Mouse (Mus musculus): ENCODE data around the gene Nr2c2. TPM values are rescaled to one million over a fixed set of nuclear protein-coding genes. Genes with fewer than 3 reads are reported as not detected.
A peak's percentile ranks its signal among the peaks of the same experiment; 100 is the strongest.

The Nr2c2 gene
- polyA plus RNA-seq (2016; fragmentation: Nextera tagmentation; extraction: Ambion mirVana), result 14.6 and 16.8 TPM in 2 replicates

- no peaks in the 10 kb centered on the region for H3K27me3 ChIP-seq (ENCODE audit: insufficient read depth, poor library complexity, severe bottlenecking)
- H3K9me3 ChIP-seq, result no peaks in the 10 kb centered on the region
- H3K27ac ChIP-seq, result peak within 1 kb of the TSS; percentile 99
- no peaks in the 10 kb centered on the region for H3K36me3 ChIP-seq
- H3K4me3 ChIP-seq, result peak within 1 kb of the TSS; percentile 88
- WGBS, result under 1% methylated on average over 54 of the region's 58 CpGs
- peaks cover 38% of the 10 kb centered on the region for H3K4me1 ChIP-seq (replicated peaks)
- peak; percentile 87 for DNase-seq (ENCODE audit: low spot score)
Measured at GRCm38 (mm10) chr6:92091130-92091591, at the start of gene Nr2c2. Nr2c2 (plus strand) TSS chr6:92091390.

GRCm38 (mm10) chr6:92042055-92042454, 49.1 kb upstream of the Nr2c2 start:
- DNase-seq (ENCODE audit: low spot score), result no peak
- no peaks in the 10 kb centered on the region; the same call in 1 of the 2 replicates for H3K4me1 ChIP-seq (replicated peaks)
- no peak overlapping the region for H3K4me3 ChIP-seq
- WGBS, result 95% methylated on average over 4 of the region's 4 CpGs
- H3K27me3 ChIP-seq (ENCODE audit: insufficient read depth, poor library complexity, severe bottlenecking), result no peaks in the 10 kb centered on the region
- no peaks in the 10 kb centered on the region for H3K36me3 ChIP-seq
- no peak overlapping the region for H3K27ac ChIP-seq
- no peaks in the 10 kb centered on the region for H3K9me3 ChIP-seq

GRCm38 (mm10) chr6:92042850-92043249, 48.3 kb upstream of the Nr2c2 start:
- DNase-seq (ENCODE audit: low spot score), result no peak
- Histone ChIP-seq H3K4me1 (replicated peaks) (no peaks in the 10 kb centered on the region; the same call in 1 of the 2 replicates), H3K27me3 (ENCODE audit: insufficient read depth, poor library complexity, severe bottlenecking) (no peaks in the 10 kb centered on the region), H3K36me3 (no peaks in the 10 kb centered on the region), H3K4me3 (no peak overlapping the region), H3K27ac (no peak overlapping the region), H3K9me3 (no peaks in the 10 kb centered on the region)
- 77% methylated on average over 1 of the region's 1 CpGs for WGBS

GRCm38 (mm10) chr6:92057768-92058167, 33.4 kb upstream of the Nr2c2 start:
- 61% methylated on average over 2 of the region's 2 CpGs for WGBS
- no peaks in the 10 kb centered on the region for H3K36me3 ChIP-seq
- H3K4me1 ChIP-seq (replicated peaks), result peaks cover 10% of the 10 kb centered on the region

GRCm38 (mm10) chr6:92061725-92062124, 29.5 kb upstream of the Nr2c2 start:
- 70% methylated on average over 5 of the region's 5 CpGs for WGBS
- no peaks in the 10 kb centered on the region for H3K36me3 ChIP-seq
- H3K27ac ChIP-seq, result 0 out of 2 replicates have a peak overlapping the region, but pooled peaks have one; percentile 35
- no peaks in the 10 kb centered on the region for H3K9me3 ChIP-seq
- no peaks in the 10 kb centered on the region for H3K27me3 ChIP-seq (ENCODE audit: insufficient read depth, poor library complexity, severe bottlenecking)
- no peak overlapping the region for H3K4me3 ChIP-seq
- peaks cover 10% of the 10 kb centered on the region for H3K4me1 ChIP-seq (replicated peaks)
- DNase-seq (ENCODE audit: low spot score), result no peak

More at GRCm38 (mm10) chr6:92057768-92058167, 33.4 kb upstream of the Nr2c2 start:
- Histone ChIP-seq H3K9me3 (no peaks in the 10 kb centered on the region), H3K4me3 (no peak overlapping the region), H3K27ac (no peak overlapping the region), H3K27me3 (ENCODE audit: insufficient read depth, poor library complexity, severe bottlenecking) (no peaks in the 10 kb centered on the region)
- no peak for DNase-seq (ENCODE audit: low spot score)

- no peak overlapping the region for H3K4me3 ChIP-seq
- WGBS, result 84% methylated on average over 2 of the region's 2 CpGs
- no peaks in the 10 kb centered on the region for H3K36me3 ChIP-seq
- no peak overlapping the region for H3K27ac ChIP-seq
- peaks cover 10% of the 10 kb centered on the region for H3K4me1 ChIP-seq (replicated peaks)
- no peaks in the 10 kb centered on the region for H3K9me3 ChIP-seq
- DNase-seq (ENCODE audit: low spot score), result no peak
- no peaks in the 10 kb centered on the region for H3K27me3 ChIP-seq (ENCODE audit: insufficient read depth, poor library complexity, severe bottlenecking)
Measured at GRCm38 (mm10) chr6:92063452-92063851, 27.7 kb upstream of the Nr2c2 start.

- WGBS, result 82% methylated on average over 10 of the region's 10 CpGs
- H3K4me1 ChIP-seq (replicated peaks), result peaks cover 10% of the 10 kb centered on the region
- no peaks in the 10 kb centered on the region for H3K27me3 ChIP-seq (ENCODE audit: insufficient read depth, poor library complexity, severe bottlenecking)
Measured at GRCm38 (mm10) chr6:92064101-92064500, 27.1 kb upstream of the Nr2c2 start.

GRCm38 (mm10) chr6:92065721-92066496, 25.3 kb upstream of the Nr2c2 start:
- 51% methylated on average over 12 of the region's 12 CpGs for WGBS
- H3K9me3 ChIP-seq, result no peaks in the 10 kb centered on the region
- no peak overlapping the region for H3K4me3 ChIP-seq
- peaks cover 8% of the 10 kb centered on the region for H3K4me1 ChIP-seq (replicated peaks)
- H3K27ac ChIP-seq, result no peak overlapping the region
- DNase-seq (ENCODE audit: low spot score), result peak; percentile 55
- no peaks in the 10 kb centered on the region for H3K27me3 ChIP-seq (ENCODE audit: insufficient read depth, poor library complexity, severe bottlenecking)
- no peaks in the 10 kb centered on the region for H3K36me3 ChIP-seq

More at GRCm38 (mm10) chr6:92064101-92064500, 27.1 kb upstream of the Nr2c2 start:
- Histone ChIP-seq H3K4me3 (no peak overlapping the region), H3K9me3 (no peaks in the 10 kb centered on the region), H3K36me3 (no peaks in the 10 kb centered on the region), H3K27ac (no peak overlapping the region)
- no peak for DNase-seq (ENCODE audit: low spot score)

- no peaks in the 10 kb centered on the region for H3K36me3 ChIP-seq
- no peaks in the 10 kb centered on the region for H3K9me3 ChIP-seq
- no peak overlapping the region for H3K27ac ChIP-seq
- DNase-seq (ENCODE audit: low spot score), result peak; percentile 74
- H3K4me1 ChIP-seq (replicated peaks), result no peaks in the 10 kb centered on the region
- H3K4me3 ChIP-seq, result no peak overlapping the region
- H3K27me3 ChIP-seq (ENCODE audit: insufficient read depth, poor library complexity, severe bottlenecking), result no peaks in the 10 kb centered on the region
- 30% methylated on average over 16 of the region's 16 CpGs for WGBS
Measured at GRCm38 (mm10) chr6:92067146-92067790, 23.9 kb upstream of the Nr2c2 start.

- H3K36me3 ChIP-seq, result no peaks in the 10 kb centered on the region
- no peak overlapping the region for H3K27ac ChIP-seq
- no peak overlapping the region for H3K4me3 ChIP-seq
- DNase-seq (ENCODE audit: low spot score), result no peak
- no peaks in the 10 kb centered on the region for H3K27me3 ChIP-seq (ENCODE audit: insufficient read depth, poor library complexity, severe bottlenecking)
- H3K9me3 ChIP-seq, result no peaks in the 10 kb centered on the region
- 50% methylated on average over 15 of the region's 15 CpGs for WGBS
- no peaks in the 10 kb centered on the region for H3K4me1 ChIP-seq (replicated peaks)
Measured at GRCm38 (mm10) chr6:92071121-92071839, 19.9 kb upstream of the Nr2c2 start.

- no peak overlapping the region for H3K27ac ChIP-seq
- no peak for DNase-seq (ENCODE audit: low spot score)
- 88% methylated on average over 2 of the region's 2 CpGs for WGBS
- H3K4me1 ChIP-seq (replicated peaks), result peaks cover 8% of the 10 kb centered on the region
- H3K27me3 ChIP-seq (ENCODE audit: insufficient read depth, poor library complexity, severe bottlenecking), result no peaks in the 10 kb centered on the region
- no peaks in the 10 kb centered on the region for H3K9me3 ChIP-seq
- no peaks in the 10 kb centered on the region for H3K36me3 ChIP-seq
- H3K4me3 ChIP-seq, result no peak overlapping the region
Measured at GRCm38 (mm10) chr6:92080730-92081129, 10.5 kb upstream of the Nr2c2 start.

GRCm38 (mm10) chr6:92082756-92083155, 8.4 kb upstream of the Nr2c2 start:
- H3K27ac ChIP-seq, result no peak overlapping the region
- H3K4me1 ChIP-seq (replicated peaks), result peaks cover under 1% of the 10 kb centered on the region; the same call in 1 of the 2 replicates
- H3K9me3 ChIP-seq, result no peaks in the 10 kb centered on the region
- 86% methylated on average over 4 of the region's 4 CpGs for WGBS
- H3K36me3 ChIP-seq, result no peaks in the 10 kb centered on the region
- DNase-seq (ENCODE audit: low spot score), result no peak
- H3K4me3 ChIP-seq, result no peak overlapping the region
- H3K27me3 ChIP-seq (ENCODE audit: insufficient read depth, poor library complexity, severe bottlenecking), result no peaks in the 10 kb centered on the region

Data from hindbrain, embryonic 10.5 days (tissue).